Mouse (Mus musculus) midbrain, embryonic 12.5 days (tissue): ENCODE results near the gene Gpr62. TPM values are rescaled to one million over a fixed set of nuclear protein-coding genes. Genes with fewer than 3 reads are reported as not detected.

ENCODE experiments used
- ATAC-seq: fragments of 200-750 bp; cut with Nextera tagmentation; 2 replicates; pipeline ENCODE4 v1.8.0; 2017; ENCODE audit warnings: low read depth, moderate TSS enrichment, moderate library complexity; ENCODE audit not compliant: low FRiP score
- H3K27ac ChIP-seq: fragments of 300-500 bp; sonication (generic); replicated peaks from 2 replicates; pipeline ENCODE4 v1.5.1; 2016; ENCODE audit warnings: mild to moderate bottlenecking
- H3K27me3 ChIP-seq: fragments of 300-500 bp; sonication (generic); 2 replicates; pipeline ENCODE4 v1.6.1; 2016; ENCODE audit warnings: mild to moderate bottlenecking
- H3K36me3 ChIP-seq: fragments of 300-500 bp; sonication (generic); 2 replicates; pipeline ENCODE4 v1.6.1; 2016
- H3K4me1 ChIP-seq: fragments of 300-500 bp; sonication (generic); 2 replicates; pipeline ENCODE4 v1.6.1; 2016
- H3K4me2 ChIP-seq: fragments of 300-500 bp; sonication (generic); replicated peaks from 2 replicates; pipeline ENCODE4 v1.6.1; 2016; ENCODE audit warnings: mild to moderate bottlenecking, moderate library complexity
- H3K4me3 ChIP-seq: fragments of 300-500 bp; sonication (generic); 2 replicates; pipeline ENCODE4 v1.5.1; 2016; ENCODE audit warnings: mild to moderate bottlenecking
- H3K9ac ChIP-seq: fragments of 300-500 bp; sonication (generic); replicated peaks from 2 replicates; pipeline ENCODE4 v1.6.1; 2016; ENCODE audit warnings: mild to moderate bottlenecking, moderate library complexity
- H3K9me3 ChIP-seq: fragments of 300-500 bp; sonication (generic); 2 replicates; pipeline ENCODE4 v1.6.1; 2016; ENCODE audit warnings: mild to moderate bottlenecking
- WGBS: fragments of 180-500 bp; shearing (Covaris S2); methylation state at CpG from one replicate; pipeline ENCODE4 v1.1.7; 2016; 5-methylcytosine and 5-hydroxymethylcytosine counted together
- polyA plus RNA-seq: library from polyadenylated mRNA; unstranded; fragments of >200 nt; fragmentation: Nextera tagmentation; extraction: Ambion mirVana; gene quantifications from 2 replicates; pipeline ENCODE4 v1.2.1, GENCODE M21; 2016

Gpr62 gene
- polyA plus RNA-seq, 1 experiment from 2014 or later = 0.71 TPM

GRCm38 (mm10) chr9:106453271-106454070 lies 12.3 kb downstream of the Gpr62 start, which contains the start of gene Pcbp4:
Gene Pcbp4 (plus strand): TSS chr9:106453291.
- H3K4me2 ChIP-seq = peak within 1 kb of the TSS; percentile 98
- 0% methylated on average over 26 of the region's 74 CpGs for WGBS
- no peaks in the 10 kb centered on the region for H3K9me3 ChIP-seq
- H3K4me1 ChIP-seq = peaks cover 72% of the 10 kb centered on the region
- H3K27ac ChIP-seq = peak within 1 kb of the TSS; percentile 97
- H3K4me3 ChIP-seq = peak within 1 kb of the TSS; percentile 74
- no peaks in the 10 kb centered on the region for H3K27me3 ChIP-seq
- ATAC-seq = peak; percentile 76
- peak within 1 kb of the TSS; percentile 95 for H3K9ac ChIP-seq
- 0 out of 2 replicates have a peak, but pooled peaks cover 4% of the 10 kb centered on the region for H3K36me3 ChIP-seq

- Histone ChIP-seq H3K36me3 (0 out of 2 replicates have a peak, but pooled peaks cover 4% of the 10 kb centered on the region), H3K27ac (peak overlapping the region; percentile 97), H3K9me3 (no peaks in the 10 kb centered on the region), H3K4me2 (peak overlapping the region; percentile 98), H3K9ac (peak overlapping the region; percentile 95), H3K27me3 (no peaks in the 10 kb centered on the region), H3K4me1 (peaks cover 72% of the 10 kb centered on the region), H3K4me3 (peak overlapping the region; percentile 74)
- 0 out of 2 replicates have a peak, but pooled peaks have one; percentile 0 for ATAC-seq
- WGBS = 2% methylated on average over 6 of the region's 7 CpGs
Observed at GRCm38 (mm10) chr9:106452821-106453220, 12.9 kb downstream of the Gpr62 start.

- Histone ChIP-seq H3K4me3 (peak overlapping the region; percentile 74), H3K27ac (peak overlapping the region; percentile 97), H3K4me1 (peaks cover 72% of the 10 kb centered on the region), H3K36me3 (0 out of 2 replicates have a peak, but pooled peaks cover 4% of the 10 kb centered on the region), H3K4me2 (peak overlapping the region; percentile 98), H3K27me3 (no peaks in the 10 kb centered on the region), H3K9me3 (no peaks in the 10 kb centered on the region), H3K9ac (peak overlapping the region; percentile 95; the same call in 1 of the 2 replicates)
- 20% methylated on average over 6 of the region's 6 CpGs for WGBS
- no peak for ATAC-seq
Observed at GRCm38 (mm10) chr9:106452351-106452750, 13.4 kb downstream of the Gpr62 start.

- no peak for ATAC-seq
- Histone ChIP-seq H3K4me3 (no peak overlapping the region), H3K27ac (no peak overlapping the region), H3K9ac (no peak overlapping the region), H3K36me3 (0 out of 2 replicates have a peak, but pooled peaks cover 4% of the 10 kb centered on the region), H3K27me3 (no peaks in the 10 kb centered on the region), H3K9me3 (no peaks in the 10 kb centered on the region), H3K4me1 (peaks cover 72% of the 10 kb centered on the region), H3K4me2 (0 out of 2 replicates have a peak overlapping the region, but pooled peaks have one; percentile 98)
- 58% methylated on average over 2 of the region's 2 CpGs for WGBS
Observed at GRCm38 (mm10) chr9:106451899-106452298, 13.8 kb downstream of the Gpr62 start.

- Histone ChIP-seq H3K27me3 (no peaks in the 10 kb centered on the region), H3K4me1 (peaks cover 69% of the 10 kb centered on the region), H3K9me3 (no peaks in the 10 kb centered on the region), H3K4me3 (no peak overlapping the region), H3K4me2 (no peak overlapping the region), H3K9ac (no peak overlapping the region), H3K36me3 (0 out of 2 replicates have a peak, but pooled peaks cover 1% of the 10 kb centered on the region), H3K27ac (no peak overlapping the region)
- ATAC-seq = no peak
- WGBS = 80% methylated on average over 11 of the region's 11 CpGs
Observed at GRCm38 (mm10) chr9:106451298-106451697, 14.4 kb downstream of the Gpr62 start.

GRCm38 (mm10) chr9:106450661-106451060 lies 15.1 kb downstream of the Gpr62 start:
- no peak overlapping the region for H3K9ac ChIP-seq
- H3K9me3 ChIP-seq = no peaks in the 10 kb centered on the region
- H3K4me2 ChIP-seq = no peak overlapping the region
- no peaks in the 10 kb centered on the region for H3K27me3 ChIP-seq
- H3K4me1 ChIP-seq = peaks cover 66% of the 10 kb centered on the region
- WGBS = 25% methylated on average over 9 of the region's 9 CpGs
- no peak overlapping the region for H3K27ac ChIP-seq
- ATAC-seq = no peak
- no peak overlapping the region for H3K4me3 ChIP-seq
- no peaks in the 10 kb centered on the region for H3K36me3 ChIP-seq

GRCm38 (mm10) chr9:106449947-106450346 lies 15.8 kb downstream of the Gpr62 start:
- peaks cover 61% of the 10 kb centered on the region for H3K4me1 ChIP-seq
- 92% methylated on average over 8 of the region's 8 CpGs for WGBS
- H3K27me3 ChIP-seq = no peaks in the 10 kb centered on the region
- H3K9ac ChIP-seq = no peak overlapping the region
- no peak overlapping the region for H3K4me3 ChIP-seq
- H3K9me3 ChIP-seq = no peaks in the 10 kb centered on the region
- ATAC-seq = no peak
- H3K27ac ChIP-seq = no peak overlapping the region
- H3K4me2 ChIP-seq = no peak overlapping the region
- H3K36me3 ChIP-seq = no peaks in the 10 kb centered on the region

GRCm38 (mm10) chr9:106448498-106449031 lies 17.2 kb downstream of the Gpr62 start:
- Histone ChIP-seq H3K4me3 (peak overlapping the region; percentile 39), H3K4me2 (peak overlapping the region; percentile 58), H3K27ac (peak overlapping the region; percentile 43; the same call in 1 of the 2 replicates), H3K4me1 (peaks cover 58% of the 10 kb centered on the region), H3K27me3 (no peaks in the 10 kb centered on the region), H3K9me3 (no peaks in the 10 kb centered on the region), H3K36me3 (no peaks in the 10 kb centered on the region), H3K9ac (peak overlapping the region; percentile 56)
- 1% methylated on average over 23 of the region's 23 CpGs for WGBS
- ATAC-seq = peak; percentile 48; the same call in 1 of the 2 replicates

- H3K36me3 ChIP-seq = no peaks in the 10 kb centered on the region
- H3K4me2 ChIP-seq = peak overlapping the region; percentile 58
- H3K9ac ChIP-seq = peak overlapping the region; percentile 72; the same call in 1 of the 2 replicates
- peak overlapping the region; percentile 71 for H3K27ac ChIP-seq
- H3K9me3 ChIP-seq = no peaks in the 10 kb centered on the region
- peaks cover 54% of the 10 kb centered on the region for H3K4me1 ChIP-seq
- no peaks in the 10 kb centered on the region for H3K27me3 ChIP-seq
- ATAC-seq = peak; percentile 16
- peak overlapping the region; percentile 51; the same call in 1 of the 2 replicates for H3K4me3 ChIP-seq
- 37% methylated on average over 9 of the region's 9 CpGs for WGBS
Observed at GRCm38 (mm10) chr9:106447951-106448350, 17.8 kb downstream of the Gpr62 start.

GRCm38 (mm10) chr9:106447348-106447747 lies 18.4 kb downstream of the Gpr62 start, which contains the start of the genes Abhd14b and Abhd14a:
Gene Abhd14b (plus strand): TSS chr9:106447459.
Gene Abhd14a (minus strand): TSS chr9:106447678.
- Histone ChIP-seq H3K27ac (peak within 1 kb of the TSS; percentile 71), H3K9me3 (no peaks in the 10 kb centered on the region), H3K4me3 (peak within 1 kb of the TSS; percentile 51), H3K9ac (peak within 1 kb of the TSS; percentile 72), H3K4me2 (peak within 1 kb of the TSS; percentile 58), H3K36me3 (no peaks in the 10 kb centered on the region), H3K27me3 (no peaks in the 10 kb centered on the region), H3K4me1 (peaks cover 48% of the 10 kb centered on the region)
- WGBS = 1% methylated on average over 24 of the region's 24 CpGs
- ATAC-seq = peak; percentile 85

GRCm38 (mm10) chr9:106444836-106445235 lies 20.9 kb downstream of the Gpr62 start:
- no peak overlapping the region for H3K9ac ChIP-seq
- peaks cover 31% of the 10 kb centered on the region for H3K4me1 ChIP-seq
- no peaks in the 10 kb centered on the region for H3K9me3 ChIP-seq
- no peak overlapping the region for H3K4me3 ChIP-seq
- no peaks in the 10 kb centered on the region for H3K27me3 ChIP-seq
- no peak overlapping the region for H3K4me2 ChIP-seq
- ATAC-seq = no peak
- no peaks in the 10 kb centered on the region for H3K36me3 ChIP-seq
- H3K27ac ChIP-seq = no peak overlapping the region
- WGBS = 78% methylated on average over 4 of the region's 4 CpGs

GRCm38 (mm10) chr9:106442680-106443079 lies 23.1 kb downstream of the Gpr62 start:
- no peaks in the 10 kb centered on the region for H3K27me3 ChIP-seq
- H3K36me3 ChIP-seq = no peaks in the 10 kb centered on the region
- WGBS = 72% methylated on average over 5 of the region's 5 CpGs
- H3K4me1 ChIP-seq = peaks cover 27% of the 10 kb centered on the region
- H3K4me2 ChIP-seq = no peak overlapping the region
- ATAC-seq = no peak
- H3K4me3 ChIP-seq = no peak overlapping the region
- H3K27ac ChIP-seq = no peak overlapping the region
- no peak overlapping the region for H3K9ac ChIP-seq
- no peaks in the 10 kb centered on the region for H3K9me3 ChIP-seq
